Mouse (Mus musculus): ENCODE data around the gene Pes1. TPM values are rescaled to one million over a fixed set of nuclear protein-coding genes. Genes with fewer than 3 reads are reported as not detected.

Pes1 gene
- total and polyA plus RNA-seq, 2 experiments from 2014 or later = 50.0 to 55.8 TPM

DNA sequence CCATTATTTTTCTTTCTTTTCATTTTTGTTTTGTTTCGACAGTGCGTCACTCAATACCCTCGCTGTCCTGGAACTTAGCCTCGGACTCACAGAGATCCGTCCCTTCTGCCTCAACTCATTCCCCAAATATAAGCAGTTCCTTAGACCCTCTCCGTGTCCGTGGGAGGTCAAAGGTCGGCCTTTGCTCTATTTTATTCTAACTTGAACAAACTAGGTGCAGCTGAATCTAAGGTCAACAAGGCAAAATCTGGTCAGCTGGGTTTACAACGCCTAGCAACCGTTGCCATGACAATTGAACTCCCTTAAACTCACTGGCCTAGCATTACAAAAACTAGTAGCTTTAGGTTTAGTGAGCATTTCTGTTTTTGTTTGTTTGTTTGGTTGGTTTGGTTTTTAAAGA, 620 bp upstream of the Pes1 start:
- Histone ChIP-seq H3K27me3 (ENCODE audit: insufficient read depth, low read length) (no peaks in the 10 kb centered on the region), H3K4me3 (ENCODE audit: low read depth, low read length) (peak overlapping the region; percentile 70), H3K27ac (ENCODE audit: low read depth, low read length) (peak overlapping the region; percentile 60), H3K36me3 (ENCODE audit: insufficient read depth) (0 out of 2 replicates have a peak, but pooled peaks cover under 1% of the 10 kb centered on the region), H3K4me2 (ENCODE audit: low read depth) (peak overlapping the region; percentile 82), H3K4me1 (ENCODE audit: insufficient read depth) (peaks cover 8% of the 10 kb centered on the region), H3K9ac (peak overlapping the region; percentile 61; the same call in 1 of the 2 replicates), H3K9me3 (ENCODE audit: low read length) (no peaks in the 10 kb centered on the region)
- no peak for DNase-seq
- WGBS = 87% methylated on average over 10 of the region's 10 CpGs
- ATAC-seq = 0 out of 2 replicates have a peak, but pooled peaks have one; percentile 4
- TF ChIP-seq CTCF (IDR thresholded peaks at IDR 0.05; ENCODE audit: low read depth) = no peak

DNA sequence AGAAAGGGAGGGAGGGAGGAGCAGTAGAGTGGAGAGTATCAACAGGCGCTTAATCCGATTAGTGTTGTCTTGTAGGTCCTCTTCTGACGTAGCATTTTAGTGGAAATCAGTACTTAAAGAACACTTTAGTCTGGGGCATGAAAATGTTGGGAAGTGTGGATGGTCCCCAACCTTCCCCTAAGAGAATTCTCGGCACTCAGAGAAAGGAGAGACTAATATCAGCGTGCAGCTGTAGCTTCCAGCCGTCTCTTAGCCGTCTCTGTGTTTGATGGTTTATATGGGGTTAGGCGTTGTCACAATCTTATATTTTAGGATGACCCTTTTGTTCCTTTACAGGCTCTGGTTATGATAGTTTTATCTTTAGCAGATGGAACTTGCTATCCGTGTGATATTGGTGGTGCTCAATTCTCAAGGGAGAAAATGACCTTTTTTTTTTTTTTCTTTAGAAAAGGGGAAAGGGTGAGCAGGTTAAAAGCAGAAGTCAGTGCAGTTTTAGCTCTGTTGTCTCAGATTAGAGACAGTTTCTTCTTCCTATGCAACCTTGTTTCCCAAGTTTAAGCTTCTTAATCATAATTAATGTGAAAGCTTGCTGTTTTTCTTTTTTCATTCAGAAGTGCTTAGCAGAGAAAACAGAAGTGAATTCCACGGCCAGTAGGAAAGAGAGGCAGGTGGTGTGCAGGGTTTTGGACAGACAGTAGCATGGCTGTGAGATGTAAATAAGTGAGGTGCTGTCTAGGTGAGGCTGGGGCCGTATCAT, 819 bp downstream of the Pes1 start:
- H3K36me3 ChIP-seq (ENCODE audit: insufficient read depth) = peaks cover 4% of the 10 kb centered on the region; the same call in 1 of the 2 replicates
- no peaks in the 10 kb centered on the region for H3K9me3 ChIP-seq (ENCODE audit: low read length)
- H3K27me3 ChIP-seq (ENCODE audit: insufficient read depth, low read length) = no peaks in the 10 kb centered on the region
- no peak for TF ChIP-seq CTCF (IDR thresholded peaks at IDR 0.05; ENCODE audit: low read depth)
- peak overlapping the region; percentile 82 for H3K4me2 ChIP-seq (ENCODE audit: low read depth)
- H3K27ac ChIP-seq (ENCODE audit: low read depth, low read length) = peak overlapping the region; percentile 60; the same call in 1 of the 2 replicates
- peak overlapping the region; percentile 70 for H3K4me3 ChIP-seq (ENCODE audit: low read depth, low read length)
- 15% methylated on average over 11 of the region's 11 CpGs for WGBS
- ATAC-seq = no peak
- peaks cover 8% of the 10 kb centered on the region for H3K4me1 ChIP-seq (ENCODE audit: insufficient read depth)
- no peak for DNase-seq
- H3K9ac ChIP-seq = peak overlapping the region; percentile 61

GRCm38 (mm10) chr11:3969837-3970236, 6.1 kb downstream of the Pes1 start:
- WGBS = 89% methylated on average over 3 of the region's 3 CpGs
- DNase-seq (no peak), ATAC-seq (no peak)
- Histone ChIP-seq H3K27me3 (ENCODE audit: insufficient read depth, low read length) (no peaks in the 10 kb centered on the region), H3K9me3 (ENCODE audit: low read length) (no peaks in the 10 kb centered on the region), H3K4me1 (ENCODE audit: insufficient read depth) (peaks cover 2% of the 10 kb centered on the region), H3K4me3 (ENCODE audit: low read depth, low read length) (no peak overlapping the region), H3K27ac (ENCODE audit: low read depth, low read length) (no peak overlapping the region), H3K4me2 (ENCODE audit: low read depth) (no peak overlapping the region), H3K9ac (no peak overlapping the region), H3K36me3 (ENCODE audit: insufficient read depth) (peaks cover 51% of the 10 kb centered on the region)
- TF ChIP-seq CTCF (IDR thresholded peaks at IDR 0.05; ENCODE audit: low read depth) = peak; percentile 49

DNA sequence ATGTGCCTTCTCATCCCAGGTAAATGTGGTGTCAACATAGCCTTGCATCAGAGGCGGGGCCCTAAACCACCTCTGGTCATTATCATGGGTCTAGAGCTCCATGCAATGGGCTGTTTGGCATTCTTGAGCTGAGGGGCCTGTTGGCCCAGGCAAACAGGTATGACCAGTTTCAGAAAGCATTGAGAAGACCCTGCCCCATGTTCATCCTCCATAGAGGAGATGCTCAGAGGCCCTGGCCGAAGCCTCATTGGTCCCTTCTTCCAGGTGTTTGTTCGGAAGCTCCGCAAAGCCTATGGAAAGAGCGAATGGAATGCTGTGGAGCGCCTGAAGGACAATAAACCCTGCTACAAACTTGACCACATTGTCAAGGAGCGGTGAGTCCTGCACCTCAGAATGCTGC, 6.6 kb downstream of the Pes1 start:
- no peaks in the 10 kb centered on the region for H3K4me1 ChIP-seq (ENCODE audit: insufficient read depth)
- no peaks in the 10 kb centered on the region for H3K27me3 ChIP-seq (ENCODE audit: insufficient read depth, low read length)
- no peak overlapping the region for H3K9ac ChIP-seq
- no peak for TF ChIP-seq CTCF (IDR thresholded peaks at IDR 0.05; ENCODE audit: low read depth)
- WGBS = over 99% methylated on average over 7 of the region's 7 CpGs
- ATAC-seq (no peak), DNase-seq (no peak)
- no peak overlapping the region for H3K4me2 ChIP-seq (ENCODE audit: low read depth)
- no peaks in the 10 kb centered on the region for H3K9me3 ChIP-seq (ENCODE audit: low read length)
- no peak overlapping the region for H3K27ac ChIP-seq (ENCODE audit: low read depth, low read length)
- no peak overlapping the region for H3K4me3 ChIP-seq (ENCODE audit: low read depth, low read length)
- H3K36me3 ChIP-seq (ENCODE audit: insufficient read depth) = peaks cover 56% of the 10 kb centered on the region

- Histone ChIP-seq H3K4me2 (ENCODE audit: low read depth) (no peak overlapping the region), H3K27ac (ENCODE audit: low read depth, low read length) (no peak overlapping the region), H3K27me3 (ENCODE audit: insufficient read depth, low read length) (no peaks in the 10 kb centered on the region), H3K4me3 (ENCODE audit: low read depth, low read length) (no peak overlapping the region), H3K9me3 (ENCODE audit: low read length) (no peaks in the 10 kb centered on the region), H3K36me3 (ENCODE audit: insufficient read depth) (peaks cover 84% of the 10 kb centered on the region), H3K4me1 (ENCODE audit: insufficient read depth) (no peaks in the 10 kb centered on the region), H3K9ac (no peak overlapping the region)
- ATAC-seq = no peak
- 98% methylated on average over 7 of the region's 7 CpGs for WGBS
- TF ChIP-seq CTCF (IDR thresholded peaks at IDR 0.05; ENCODE audit: low read depth) = no peak
- DNase-seq = no peak
These were observed 9.3 kb downstream of the Pes1 start for GRCm38 (mm10) chr11:3973081-3973480.

DNA sequence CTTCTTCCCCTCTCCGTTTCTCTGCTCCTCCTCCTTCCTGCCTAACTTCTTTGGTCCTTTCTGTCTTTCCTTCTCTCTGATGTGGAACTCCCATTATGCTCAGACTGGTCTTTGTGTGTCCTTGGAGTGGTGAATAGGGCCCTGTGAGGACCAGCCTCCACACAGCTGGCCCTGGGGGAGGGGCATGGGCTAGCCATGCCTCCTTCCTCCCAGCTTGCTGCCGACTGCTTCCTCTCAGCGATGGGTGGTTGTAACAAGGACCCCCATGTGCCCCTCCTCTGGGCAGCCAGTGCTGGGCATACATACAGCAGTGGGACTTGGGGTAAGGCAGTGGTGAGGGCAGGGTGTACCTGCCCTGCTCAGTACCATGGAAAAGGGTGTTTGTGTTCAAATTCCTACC, 10.5 kb downstream of the Pes1 start:
- DNase-seq (no peak), ATAC-seq (peak; percentile 29; the same call in 1 of the 2 replicates)
- H3K27ac ChIP-seq (ENCODE audit: low read depth, low read length) = no peak overlapping the region
- no peaks in the 10 kb centered on the region for H3K4me1 ChIP-seq (ENCODE audit: insufficient read depth)
- peaks cover 91% of the 10 kb centered on the region for H3K36me3 ChIP-seq (ENCODE audit: insufficient read depth)
- no peaks in the 10 kb centered on the region for H3K9me3 ChIP-seq (ENCODE audit: low read length)
- H3K9ac ChIP-seq = no peak overlapping the region
- H3K4me2 ChIP-seq (ENCODE audit: low read depth) = no peak overlapping the region
- WGBS = 62% methylated on average over 3 of the region's 3 CpGs
- no peaks in the 10 kb centered on the region for H3K27me3 ChIP-seq (ENCODE audit: insufficient read depth, low read length)
- TF ChIP-seq CTCF (IDR thresholded peaks at IDR 0.05; ENCODE audit: low read depth) = no peak
- no peak overlapping the region for H3K4me3 ChIP-seq (ENCODE audit: low read depth, low read length)

DNA sequence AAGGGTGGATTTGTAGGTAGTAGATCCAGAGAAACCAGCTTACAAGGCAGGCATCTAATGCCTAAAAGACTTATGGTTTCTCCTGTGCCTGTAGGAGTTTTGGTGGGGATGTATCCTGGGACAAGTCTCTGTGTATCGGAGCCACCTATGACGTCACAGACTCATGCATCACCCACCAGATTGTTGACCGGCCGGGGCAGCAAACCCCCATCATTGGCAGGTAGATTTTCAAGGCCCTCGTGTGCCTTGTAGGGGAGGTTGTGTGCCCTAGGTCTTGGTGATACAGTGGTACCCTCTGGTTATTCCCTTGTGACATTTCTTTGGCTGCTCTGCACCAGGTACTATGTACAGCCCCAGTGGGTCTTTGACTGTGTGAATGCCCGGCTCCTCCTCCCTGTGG, 12.9 kb downstream of the Pes1 start, which contains the start of gene 4930556J24Rik:
4930556J24Rik (minus strand) TSS at position 101 of the 400 bp plus-strand sequence.
- no peak for TF ChIP-seq CTCF (IDR thresholded peaks at IDR 0.05; ENCODE audit: low read depth)
- H3K4me3 ChIP-seq (ENCODE audit: low read depth, low read length) = no peak within 1 kb of the TSS
- no peak for ATAC-seq
- no peaks in the 10 kb centered on the region for H3K27me3 ChIP-seq (ENCODE audit: insufficient read depth, low read length)
- H3K4me1 ChIP-seq (ENCODE audit: insufficient read depth) = no peaks in the 10 kb centered on the region
- DNase-seq = no peak
- no peak within 1 kb of the TSS for H3K9ac ChIP-seq
- H3K4me2 ChIP-seq (ENCODE audit: low read depth) = no peak within 1 kb of the TSS
- H3K9me3 ChIP-seq (ENCODE audit: low read length) = no peaks in the 10 kb centered on the region
- H3K36me3 ChIP-seq (ENCODE audit: insufficient read depth) = peaks cover 90% of the 10 kb centered on the region
- WGBS = 96% methylated on average over 6 of the region's 6 CpGs
- H3K27ac ChIP-seq (ENCODE audit: low read depth, low read length) = no peak within 1 kb of the TSS

All from forebrain, postnatal 0 days (tissue).